Mouse (Mus musculus) c-Kit-negative CD71-positive TER-119-positive erythroid progenitor cells, embryonic 14.5 days (primary cell): Measurements from ENCODE around the gene Kctd3.

Experiments
- DNase-seq: peaks from one replicate; pipeline ENCODE4 v3.0.0-alpha.2; 2013; ENCODE audit warnings: low read depth, low spot score

The Kctd3 gene

GRCm38 (mm10) chr1:189010671-189011070 is 3.0 kb upstream of the Kctd3 start:
- no peak for DNase-seq

- no peak for DNase-seq
Measured at GRCm38 (mm10) chr1:189007980-189008324, 311 bp upstream of the Kctd3 start.

- peak; percentile 6 for DNase-seq
Measured at GRCm38 (mm10) chr1:189006826-189007225, 815 bp downstream of the Kctd3 start.

- no peak for DNase-seq
Measured at GRCm38 (mm10) chr1:189006267-189006666, 1.4 kb downstream of the Kctd3 start.

- DNase-seq: no peak
Measured at GRCm38 (mm10) chr1:189004774-189005173, 2.9 kb downstream of the Kctd3 start.

GRCm38 (mm10) chr1:189001815-189002214 is 5.8 kb downstream of the Kctd3 start:
- DNase-seq: no peak

- DNase-seq: no peak
Measured at GRCm38 (mm10) chr1:188999981-189000380, 7.7 kb downstream of the Kctd3 start.

GRCm38 (mm10) chr1:188997921-188998320 is 9.7 kb downstream of the Kctd3 start:
- DNase-seq: no peak

GRCm38 (mm10) chr1:188993218-188993617 is 14.4 kb downstream of the Kctd3 start:
- DNase-seq: peak; percentile 52

- peak; percentile 60 for DNase-seq
Measured at GRCm38 (mm10) chr1:188980050-188980449, 27.6 kb downstream of the Kctd3 start.

- no peak for DNase-seq
Measured at GRCm38 (mm10) chr1:188973926-188974325, 33.7 kb downstream of the Kctd3 start.

- DNase-seq: peak; percentile 74
Measured at GRCm38 (mm10) chr1:188973078-188973477, 34.6 kb downstream of the Kctd3 start.

GRCm38 (mm10) chr1:188952501-188952900 is 55.1 kb downstream of the Kctd3 start:
- DNase-seq: no peak

GRCm38 (mm10) chr1:188951091-188951490 is 56.5 kb downstream of the Kctd3 start:
- DNase-seq: no peak

- DNase-seq: no peak
Measured at GRCm38 (mm10) chr1:188948276-188948675, 59.4 kb downstream of the Kctd3 start.

- peak; percentile 36 for DNase-seq
Measured at GRCm38 (mm10) chr1:188947794-188948193, 59.8 kb downstream of the Kctd3 start.

- no peak for DNase-seq
Measured at GRCm38 (mm10) chr1:188946849-188947248, 60.8 kb downstream of the Kctd3 start.

- no peak for DNase-seq
Measured at GRCm38 (mm10) chr1:188945326-188945725, 62.3 kb downstream of the Kctd3 start.

GRCm38 (mm10) chr1:188937246-188937780 is 70.3 kb downstream of the Kctd3 start:
- DNase-seq: no peak
